Mouse (Mus musculus) lung, postnatal 0 days (tissue): ENCODE data around the gene Map3k12.

Experiments used
- CTCF ChIP-seq: IDR thresholded peaks from 2 replicates; pipeline ENCODE4 v1.5.1; 2016; ENCODE audit warnings: antibody characterized with exemption, mild to moderate bottlenecking
- EP300 ChIP-seq: IDR thresholded peaks from 2 replicates; pipeline ENCODE4 v1.6.1; 2016; ENCODE audit warnings: antibody characterized with exemption, mild to moderate bottlenecking, control low read depth

DNA sequence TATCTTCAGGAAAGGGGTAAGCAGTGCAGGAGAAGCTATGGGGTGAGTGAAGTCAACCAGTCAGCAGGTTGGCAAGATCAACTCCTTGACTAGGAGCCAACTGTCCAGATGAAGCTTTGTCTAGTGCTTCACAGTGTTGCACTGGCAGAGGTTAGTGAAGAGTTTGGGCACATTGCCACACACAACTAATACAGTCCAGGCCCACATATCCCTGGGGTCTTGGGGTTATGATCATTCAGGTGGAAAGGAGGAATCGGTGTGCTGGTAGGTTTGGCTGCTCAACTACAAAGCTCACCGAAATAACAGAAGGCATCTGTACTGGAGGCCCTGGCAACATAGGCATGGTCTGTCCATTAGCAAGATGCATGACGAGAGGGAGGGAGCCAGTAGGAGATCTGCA lies 30.6 kb upstream of the Map3k12 start:
- TF ChIP-seq CTCF (no peak), EP300 (no peak)
